Mouse (Mus musculus) forelimb bud, embryonic 11.5 days (tissue): ENCODE data around the gene Cnih1.
A peak's percentile ranks its signal among the peaks of the same experiment; 100 is the strongest.
"Not testable (repeated sequence)": the region's sequence is repeated elsewhere in the genome, so short reads cannot be mapped to it uniquely, and the experiment has no call there.

ENCODE experiments used
- DNase-seq: peaks from one replicate; pipeline ENCODE4 v3.0.0-alpha.2; 2012; ENCODE audit warnings: low read depth, low spot score

Gene Cnih1

DNA sequence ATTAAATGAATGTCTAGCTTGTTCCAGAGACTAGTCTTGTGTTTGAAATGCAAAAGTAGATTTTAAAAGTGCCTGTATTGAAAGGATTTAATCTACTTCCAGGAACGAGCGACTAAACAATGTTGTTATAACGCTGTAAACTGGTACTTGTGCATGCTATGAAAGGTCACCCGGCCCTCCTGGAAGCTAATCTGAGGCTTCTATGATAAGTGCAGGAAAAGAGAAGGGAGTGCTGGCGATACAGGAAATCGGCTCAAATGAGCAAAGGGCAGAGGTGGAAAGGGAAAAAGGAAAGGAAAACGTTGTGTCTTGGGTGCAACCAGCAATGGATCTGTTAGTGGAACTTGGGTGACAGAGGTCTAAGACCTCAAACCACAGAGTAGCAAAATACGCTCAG lies 292 bp upstream of the Cnih1 start:
- no peak for DNase-seq

DNA sequence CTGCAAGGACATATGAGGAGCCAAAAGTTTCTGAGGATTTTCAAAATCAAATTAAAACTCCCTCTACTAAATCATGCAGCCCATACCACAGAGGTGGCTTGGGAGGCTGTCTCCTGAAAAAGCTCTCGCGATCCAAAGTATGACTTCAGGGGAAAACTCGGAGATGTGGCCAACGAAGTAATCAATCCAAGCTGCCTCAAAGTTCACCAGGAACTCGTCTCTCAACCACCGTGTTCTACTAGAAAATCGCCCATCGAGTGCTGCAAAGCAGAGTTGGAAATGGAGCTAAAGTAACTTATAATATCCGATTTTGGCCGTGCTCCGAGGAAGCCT lies 791 bp downstream of the Cnih1 start:
- no peak for DNase-seq

DNA sequence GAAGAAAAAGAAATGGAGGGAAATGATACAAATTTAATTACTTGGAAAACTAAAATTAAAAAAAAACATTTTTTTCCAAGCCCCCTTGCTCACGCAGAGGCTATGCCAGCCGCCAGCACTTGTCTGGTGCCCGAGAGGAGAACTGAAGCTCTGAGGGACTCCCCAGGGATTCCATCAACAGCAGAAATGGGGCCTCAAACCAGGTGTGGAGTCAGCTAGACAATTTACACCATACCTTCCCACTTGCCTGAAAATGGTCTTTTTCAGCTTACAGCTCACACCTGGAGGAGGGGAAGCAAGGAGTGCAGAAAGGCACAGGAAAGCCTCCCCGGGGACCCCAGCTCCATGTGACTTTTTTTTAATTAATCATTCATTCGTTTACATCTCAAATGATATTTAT lies 3.0 kb downstream of the Cnih1 start:
- DNase-seq, result no peak

DNA sequence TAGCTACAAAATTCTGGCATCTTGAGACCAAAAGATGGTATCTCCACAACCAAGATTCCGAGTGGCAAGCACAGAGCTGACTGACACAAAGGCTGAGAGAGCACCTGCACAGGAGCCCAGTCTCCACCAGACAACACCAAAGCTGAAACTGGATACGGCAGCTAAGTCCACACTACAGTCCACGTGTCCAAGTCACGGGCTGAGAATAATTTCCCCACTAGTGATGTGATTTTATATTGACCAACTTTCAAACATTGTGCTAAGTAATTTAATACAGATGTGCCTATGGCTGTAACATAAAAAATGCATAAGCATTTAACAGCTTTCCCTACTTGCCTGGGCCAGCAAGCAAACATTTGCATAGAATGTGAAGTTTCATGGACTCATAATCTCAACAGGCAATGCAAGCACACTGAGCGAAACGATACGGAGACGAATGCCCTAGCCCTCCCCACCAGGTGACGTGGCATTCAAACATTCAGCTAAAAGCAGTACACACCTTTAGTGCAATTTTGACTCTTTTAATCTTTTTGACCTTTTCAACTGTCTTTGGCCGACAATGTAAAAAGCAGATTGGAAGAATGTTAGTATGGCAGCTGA lies 4.8 kb downstream of the Cnih1 start:
- DNase-seq, result no peak

DNA sequence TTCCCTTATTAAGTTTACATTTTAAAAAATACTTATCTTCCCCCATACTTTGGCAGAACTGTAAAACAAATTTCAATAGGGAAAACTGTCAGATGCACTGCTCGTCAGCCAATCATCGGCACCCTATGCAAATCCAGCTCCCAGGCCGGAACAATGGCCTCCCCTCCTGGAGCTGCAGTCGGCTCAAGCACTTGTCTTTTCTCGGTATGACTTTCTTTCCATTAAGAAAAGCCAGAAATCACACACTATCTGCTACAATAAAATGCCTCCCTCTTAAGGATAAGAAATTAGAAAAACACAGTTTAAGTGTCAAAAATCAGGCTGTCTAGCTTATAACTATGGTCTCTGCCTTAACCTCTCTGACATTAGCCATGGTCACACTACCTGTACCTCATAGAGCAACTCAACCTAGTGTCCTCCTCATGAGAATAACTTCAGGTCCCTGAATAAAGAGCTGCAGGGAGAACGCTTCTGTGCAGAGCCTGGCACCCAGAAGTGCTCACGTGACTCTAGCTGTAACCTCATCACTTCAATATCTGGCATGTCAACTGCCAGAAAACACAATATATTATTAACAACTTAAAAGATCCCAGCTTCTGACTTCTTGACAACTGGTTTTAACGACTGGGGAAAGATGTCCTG lies 5.9 kb downstream of the Cnih1 start:
- DNase-seq, result no peak

DNA sequence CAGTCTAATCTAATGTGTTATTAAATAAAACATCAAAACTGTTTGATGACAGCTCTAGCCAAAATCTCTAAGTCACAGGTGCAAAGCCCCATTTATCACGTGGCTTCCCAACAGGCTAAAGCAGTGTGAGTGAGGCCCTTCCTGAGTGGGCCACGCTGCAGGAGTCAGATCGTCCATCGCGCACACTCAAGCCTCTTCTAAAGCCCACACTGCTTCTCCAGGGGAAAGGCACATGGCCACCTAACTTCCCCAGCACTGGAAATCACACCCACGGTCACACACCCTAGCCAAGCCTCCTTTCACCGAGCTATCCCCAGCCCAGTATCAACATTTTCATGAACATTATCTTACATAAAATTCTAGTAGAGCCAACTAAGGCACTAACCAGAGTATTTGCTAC lies 7.1 kb downstream of the Cnih1 start:
- no peak for DNase-seq

DNA sequence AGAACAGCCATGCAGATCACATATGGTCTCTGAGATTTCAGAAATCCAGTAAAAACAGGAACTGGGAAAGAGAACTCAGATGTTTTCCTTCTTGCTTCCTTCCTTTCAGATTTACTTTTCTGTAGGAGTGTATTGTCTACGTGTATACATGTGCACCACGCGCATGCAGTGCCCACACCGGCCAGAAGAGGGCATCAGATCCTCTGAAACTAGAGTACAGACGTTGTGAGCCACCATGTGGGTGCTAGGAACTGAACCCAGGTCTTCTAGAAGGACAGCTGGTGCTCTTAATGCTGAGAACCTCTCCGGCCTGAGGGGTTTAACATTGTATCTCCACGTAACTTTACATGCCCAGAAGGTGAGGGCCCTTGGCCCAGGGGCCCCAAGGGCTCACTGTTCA lies 9.0 kb downstream of the Cnih1 start:
- DNase-seq, result no peak

DNA sequence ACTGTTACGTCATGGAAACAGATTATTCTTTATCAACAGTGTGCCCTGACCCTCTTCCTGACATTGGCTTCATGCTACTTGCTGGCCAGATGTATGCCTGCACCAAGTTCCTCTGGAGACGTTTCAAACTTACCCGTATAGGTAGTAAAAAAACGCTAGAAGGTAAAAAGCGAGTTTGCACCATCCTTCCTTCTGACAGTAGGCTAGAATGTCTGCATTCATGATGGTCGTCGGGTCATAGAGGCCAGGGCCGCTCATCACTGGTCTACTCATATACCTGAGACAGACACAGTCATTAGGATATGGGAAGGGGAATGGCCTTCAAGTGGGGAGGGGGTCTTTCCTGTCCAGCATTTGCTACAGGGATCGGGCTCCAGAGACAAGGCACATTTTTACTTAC lies 9.5 kb downstream of the Cnih1 start:
- DNase-seq, result no peak

DNA sequence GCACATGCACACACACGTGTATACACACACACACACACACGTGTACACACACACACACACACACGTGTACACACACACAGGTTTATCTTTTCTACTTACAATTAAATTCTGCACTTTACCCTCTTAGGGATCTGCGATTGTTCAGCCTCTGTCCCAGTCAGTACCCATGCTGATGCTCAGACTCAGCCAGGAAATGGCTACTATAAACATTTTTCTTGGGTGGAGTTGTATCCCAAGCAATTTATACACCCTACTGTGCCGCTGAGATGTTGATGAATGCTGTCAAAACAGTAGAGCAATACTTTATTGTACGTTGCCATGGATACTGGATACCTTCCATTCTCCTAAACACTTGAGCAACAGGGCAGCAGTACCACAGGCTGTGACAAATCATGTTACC lies 18.2 kb downstream of the Cnih1 start:
- DNase-seq, result no peak

DNA sequence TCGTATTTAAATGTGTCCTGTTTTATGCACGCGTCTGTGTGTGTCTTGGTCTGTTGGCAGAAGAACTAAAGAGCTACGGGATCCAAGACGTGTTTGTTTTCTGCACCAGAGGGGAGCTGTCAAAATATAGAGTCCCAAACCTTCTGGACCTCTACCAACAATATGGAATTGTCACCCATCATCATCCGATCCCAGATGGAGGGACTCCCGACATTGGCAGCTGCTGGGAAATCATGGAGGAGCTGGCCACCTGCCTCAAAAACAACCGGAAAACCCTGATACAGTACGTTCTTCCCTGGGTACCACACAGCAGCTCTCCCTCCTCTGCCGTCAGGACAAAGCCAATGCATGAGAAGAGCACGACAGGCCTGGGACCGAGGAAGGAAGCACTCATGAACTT lies 21.1 kb downstream of the Cnih1 start:
- no peak for DNase-seq

DNA sequence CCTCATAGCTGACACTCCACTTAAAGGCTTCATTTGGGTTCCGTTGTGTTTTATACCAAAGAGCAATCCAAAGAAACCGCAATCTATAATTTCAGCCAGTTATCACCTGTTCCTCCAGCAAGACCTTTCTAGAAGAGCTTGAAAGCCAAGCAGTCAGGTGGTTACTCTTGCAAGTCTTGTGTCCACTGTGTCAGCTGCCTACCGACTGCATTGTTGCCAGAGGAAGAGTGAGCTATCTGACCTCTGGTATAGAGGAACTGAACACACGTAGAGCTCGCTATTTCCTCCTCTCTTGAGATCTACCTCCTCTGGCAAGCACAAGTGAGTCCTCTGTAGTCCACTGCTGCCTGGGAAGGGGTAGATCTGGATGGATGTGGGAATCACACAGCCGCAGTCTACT lies 27.0 kb downstream of the Cnih1 start:
- no peak for DNase-seq

DNA sequence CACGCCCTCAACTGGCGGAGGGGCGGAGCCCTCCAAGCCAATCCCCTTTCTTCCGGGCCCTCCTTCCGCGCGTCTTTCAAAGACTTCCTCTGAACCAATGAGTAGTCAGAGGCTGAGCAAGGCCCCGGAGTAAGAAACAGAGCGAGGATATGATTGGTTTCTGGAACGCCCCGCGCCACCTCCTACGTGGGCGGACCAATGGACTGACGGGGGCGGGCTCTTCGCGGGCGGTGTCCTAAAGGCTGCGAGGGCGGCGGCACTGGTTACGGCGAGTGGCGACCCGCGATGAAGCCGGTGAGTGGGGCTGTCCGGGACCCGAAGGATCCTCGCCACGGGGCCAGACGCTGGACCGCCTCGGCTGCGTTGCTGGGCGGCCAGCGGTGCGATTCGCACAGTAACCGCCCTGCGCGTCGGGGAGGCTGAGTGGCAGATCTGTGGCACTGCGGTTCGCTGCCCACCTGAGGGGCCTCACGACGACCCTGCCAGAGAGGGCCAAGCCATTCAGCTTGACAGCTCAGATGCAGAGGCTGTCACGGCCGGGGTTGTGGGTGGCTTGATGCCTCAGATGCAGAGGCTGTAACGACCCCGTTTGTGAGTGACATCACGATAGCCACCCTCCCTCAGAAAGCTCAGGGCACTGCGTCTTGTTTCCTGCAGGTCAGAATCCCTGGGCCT lies 27.7 kb downstream of the Cnih1 start, which contains the start of gene Cdkn3:
TSS of gene Cdkn3 (plus strand) at position 187 of the 675 bp plus-strand sequence.
- peak; percentile 92 for DNase-seq

DNA sequence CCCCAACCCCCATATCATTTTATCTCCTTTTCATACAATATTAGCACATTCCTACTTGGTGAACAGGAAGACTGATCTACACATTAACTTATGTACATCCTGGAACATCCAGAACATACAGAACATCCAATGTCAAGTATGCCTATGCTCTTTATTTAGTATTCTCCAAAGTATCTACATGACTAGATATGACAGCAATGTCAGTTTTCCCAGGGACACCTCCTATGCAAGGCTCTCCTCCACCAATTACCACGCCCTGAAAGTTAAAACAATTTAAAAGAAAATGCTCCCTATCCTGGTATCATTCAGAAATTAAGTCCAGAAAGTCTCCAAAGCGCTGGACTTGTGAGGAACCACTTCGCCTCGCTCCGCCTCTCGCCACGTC lies 28.2 kb downstream of the Cnih1 start:
- no peak for DNase-seq

DNA sequence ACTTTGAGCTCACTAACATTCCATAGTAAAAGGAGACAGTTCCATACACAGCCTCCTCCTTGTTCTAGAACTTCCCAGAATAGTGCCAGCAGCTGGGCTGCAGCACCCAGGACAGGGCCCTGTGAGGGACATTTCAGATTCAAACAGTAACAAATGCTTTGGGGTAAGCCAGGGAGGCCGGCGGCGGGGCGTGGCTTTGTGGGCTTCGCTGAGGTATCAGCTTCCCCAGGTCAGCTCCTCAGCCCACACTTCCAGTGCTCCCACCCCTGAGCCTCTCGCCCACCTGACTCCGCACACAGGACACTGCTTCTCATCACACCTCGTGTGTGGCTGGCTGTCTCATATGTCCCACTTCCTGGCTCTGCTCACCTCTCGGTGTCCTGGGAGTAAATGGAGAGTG lies 30.5 kb downstream of the Cnih1 start:
- no peak for DNase-seq

DNA sequence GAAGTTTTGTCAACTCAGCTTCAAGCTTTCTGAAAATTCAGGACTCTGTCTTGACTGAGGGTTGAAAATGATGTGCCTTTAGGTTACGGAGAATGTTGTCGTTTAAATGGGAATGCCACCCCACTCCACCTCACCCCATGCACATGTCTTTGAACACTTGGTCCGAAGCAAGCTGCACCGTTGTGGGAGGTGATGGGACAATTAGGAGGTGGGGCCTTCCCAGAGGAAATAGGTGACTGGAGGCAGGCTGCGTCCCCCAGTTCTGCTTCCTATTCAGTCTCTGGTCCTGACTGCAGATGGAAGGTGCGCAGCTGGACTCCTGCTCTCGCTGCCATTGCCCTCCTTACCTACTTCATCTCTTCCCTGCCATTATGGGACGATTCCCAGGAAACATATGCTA lies 32.4 kb downstream of the Cnih1 start:
- no peak for DNase-seq

DNA sequence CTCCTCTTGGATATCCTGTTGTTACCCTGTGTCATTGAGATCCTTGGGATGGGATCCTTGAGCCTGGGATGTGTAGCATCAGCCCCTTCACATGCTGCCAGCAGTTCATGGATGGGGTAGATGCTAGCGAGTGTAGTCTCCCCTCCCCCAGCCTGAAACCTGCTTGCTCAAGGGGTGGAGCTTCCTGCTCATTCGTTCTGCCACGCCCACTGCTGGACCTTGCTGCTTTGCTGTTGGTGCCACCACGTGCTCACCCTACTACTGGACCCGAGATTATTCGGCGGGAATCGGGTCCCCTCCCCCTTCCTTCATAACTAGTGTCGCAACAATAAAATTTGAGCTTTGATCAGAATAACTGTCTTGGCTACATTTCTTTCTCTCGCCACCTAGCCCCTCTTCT lies 33.8 kb downstream of the Cnih1 start:
- DNase-seq, result not testable (repeated sequence)

DNA sequence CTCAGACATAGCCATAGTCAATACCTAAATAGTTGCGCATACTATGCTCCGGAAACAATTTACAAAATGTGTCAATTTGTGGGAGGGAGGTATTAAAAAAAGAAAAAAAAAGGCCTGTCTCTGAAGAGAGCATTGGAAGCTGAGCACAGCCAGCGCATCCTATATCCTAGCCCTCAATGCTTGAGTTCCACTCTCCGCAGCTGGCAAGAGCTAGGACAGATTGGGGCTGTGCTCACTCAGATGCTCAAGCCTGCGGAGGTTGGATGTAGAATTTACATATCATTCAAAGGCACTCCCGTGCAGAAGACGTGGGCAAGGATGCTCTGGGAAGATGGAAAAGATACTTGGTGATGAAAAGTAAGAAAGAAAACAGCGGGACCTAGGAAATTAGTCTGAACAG lies 42.8 kb downstream of the Cnih1 start:
- DNase-seq, result no peak

DNA sequence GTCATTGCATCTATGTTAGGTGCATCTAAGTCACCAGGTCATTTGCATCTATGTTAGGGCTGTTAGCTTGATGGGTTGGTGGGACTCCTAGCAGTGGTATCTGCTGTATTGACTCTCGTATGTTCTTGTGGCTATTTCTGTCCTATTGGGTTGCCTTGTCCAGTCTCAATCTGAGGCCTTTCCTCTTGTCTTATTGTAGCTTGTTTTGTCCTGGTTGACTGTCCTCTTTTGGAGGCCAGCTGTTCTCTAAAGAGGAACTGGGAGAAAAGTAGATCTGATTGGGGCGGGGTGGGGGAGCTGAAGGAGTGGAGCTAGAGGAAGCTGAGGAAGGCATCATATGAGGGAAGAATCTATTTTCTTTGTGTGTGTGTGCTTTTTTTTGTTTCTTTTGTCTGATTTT lies 45.5 kb downstream of the Cnih1 start:
- DNase-seq, result no peak

DNA sequence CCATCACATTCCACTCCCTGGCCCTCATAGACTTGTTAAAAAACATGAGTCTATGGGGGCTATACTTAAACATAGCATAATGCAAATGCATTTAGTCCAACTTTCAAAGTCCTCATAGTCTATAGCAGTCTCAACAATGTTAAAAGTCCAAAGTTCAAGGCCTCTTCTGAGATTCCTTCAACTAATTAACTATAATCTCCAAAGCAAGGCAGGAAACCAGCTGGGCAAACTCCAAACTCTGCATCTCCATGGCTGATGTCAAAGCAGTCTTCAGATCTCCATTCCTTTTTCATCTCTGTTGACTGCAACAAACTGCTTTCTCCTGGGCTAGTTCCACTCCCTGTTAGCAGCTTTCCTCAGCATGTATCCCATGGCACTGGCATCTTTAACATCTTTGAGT lies 50.9 kb downstream of the Cnih1 start:
- not testable (repeated sequence) for DNase-seq

DNA sequence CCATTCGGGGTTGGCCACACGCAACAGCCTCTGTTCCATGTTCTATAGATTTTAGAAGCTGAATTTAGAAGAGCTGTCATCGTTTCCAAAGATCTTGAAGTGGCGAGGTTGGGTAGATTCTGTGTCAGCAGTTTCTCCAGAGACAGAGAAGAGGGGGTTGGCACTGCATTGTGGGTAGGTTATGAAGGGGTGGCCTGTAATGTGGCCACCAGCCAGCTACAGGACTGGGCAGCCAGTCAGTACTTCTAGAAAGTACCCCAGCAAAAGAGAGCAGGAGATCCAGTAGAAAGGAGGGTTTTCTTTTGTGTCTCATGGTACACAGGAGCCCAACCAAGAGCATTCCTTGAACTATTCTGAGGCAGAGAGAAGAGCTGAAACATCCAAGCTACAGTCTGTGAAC lies 51.8 kb downstream of the Cnih1 start:
- DNase-seq, result no peak

DNA sequence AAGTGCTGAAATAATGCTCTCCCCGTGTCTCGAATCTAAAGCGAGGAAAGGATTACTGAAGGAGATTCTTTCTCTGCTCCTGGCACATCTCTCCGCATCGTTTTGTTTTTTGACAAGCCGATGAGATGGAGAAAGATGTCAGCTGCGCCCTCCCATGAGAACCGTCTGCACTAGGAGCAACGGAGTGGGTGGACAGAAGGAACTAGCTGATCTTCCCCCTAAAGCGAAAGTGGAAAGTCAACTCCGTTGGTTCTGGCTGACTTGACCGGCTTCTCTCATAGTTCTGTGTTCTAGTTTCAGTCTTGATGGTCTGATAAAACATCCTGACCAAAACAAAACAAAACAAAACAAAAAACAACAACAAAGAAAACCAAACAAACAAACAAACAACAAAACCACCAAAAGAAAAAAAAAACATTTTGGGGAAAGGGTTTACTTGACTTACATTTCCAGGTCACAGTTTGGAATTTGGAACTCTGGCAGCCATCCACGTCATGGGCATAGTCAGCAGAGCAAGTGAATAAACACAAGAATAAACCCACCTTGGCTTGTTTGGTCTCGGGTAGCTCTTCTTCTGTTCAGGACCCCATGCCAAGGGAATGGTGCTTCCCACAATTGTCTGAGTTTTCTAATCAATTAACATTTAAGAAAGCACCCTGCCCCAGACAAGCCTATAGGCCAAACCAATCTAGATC lies 53.3 kb downstream of the Cnih1 start:
- no peak for DNase-seq

DNA sequence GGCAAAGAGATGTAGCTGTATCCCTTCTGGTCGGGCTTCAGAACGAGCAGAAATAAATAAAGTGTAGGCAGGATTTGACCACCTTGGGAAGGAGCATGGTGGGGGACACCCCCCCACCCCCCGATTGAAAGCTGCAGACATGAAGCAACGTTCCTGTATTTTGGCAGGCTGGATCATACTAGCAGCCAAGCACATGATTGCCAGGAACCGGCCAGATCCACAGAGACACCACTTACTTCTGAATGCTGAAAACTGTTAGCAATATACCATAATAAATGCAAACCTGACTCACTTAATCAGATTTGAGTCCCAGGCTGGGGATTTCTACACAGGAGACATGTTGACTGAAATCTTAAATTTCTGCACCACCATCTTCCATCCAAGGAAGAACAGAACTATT lies 53.9 kb downstream of the Cnih1 start:
- no peak for DNase-seq

DNA sequence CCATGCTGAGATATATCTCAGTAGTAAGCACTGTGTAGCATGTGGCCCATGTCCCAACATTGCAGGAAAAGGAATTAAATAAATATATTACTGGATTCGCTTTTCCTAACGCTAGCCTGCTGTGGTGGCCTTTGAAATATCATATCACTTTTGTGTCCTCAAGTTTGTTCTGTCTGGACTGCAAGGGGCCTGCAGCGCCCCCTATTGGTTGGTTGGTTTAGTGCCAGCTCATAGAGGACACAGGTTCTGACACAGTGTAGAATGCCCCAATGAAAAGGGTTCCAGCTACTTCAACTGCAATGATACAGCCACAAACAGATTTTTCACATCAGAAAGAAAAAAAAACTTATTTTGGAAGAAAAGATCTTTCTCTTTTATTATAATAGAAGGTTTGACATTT lies 62.5 kb downstream of the Cnih1 start:
- peak; percentile 28 for DNase-seq
